Mouse (Mus musculus) thymus, adult 2 months (tissue): Measurements from ENCODE around the gene Carns1.

Experiments used
- CTCF ChIP-seq: fragments of 200-500 bp; IDR thresholded peaks from 2 replicates; pipeline ENCODE4 v1.5.1; 2012; ENCODE audit warnings: mild to moderate bottlenecking, control low read depth, low read length, moderate library complexity, borderline replicate concordance; ENCODE audit not compliant: control insufficient read depth, poor library complexity, insufficient read depth; ENCODE audit errors: extremely low read depth
- POLR2A ChIP-seq: fragments of 200-500 bp; IDR thresholded peaks from 2 replicates; pipeline ENCODE4 v1.6.1; 2012; ENCODE audit warnings: mild to moderate bottlenecking, low read length, control low read depth, moderate library complexity; ENCODE audit not compliant: control insufficient read depth, poor library complexity, insufficient read depth; ENCODE audit errors: extremely low read depth

GRCm38 (mm10) chr19:4145936-4146335, 29.3 kb downstream of the Carns1 start:
- TF ChIP-seq CTCF (no peak), POLR2A (no peak)
